Mouse (Mus musculus) megakaryocyte, embryonic 14.5 days (primary cell): ENCODE data around the gene Abl1. TPM values are rescaled to one million over a fixed set of nuclear protein-coding genes. Genes with fewer than 3 reads are reported as not detected.

ENCODE experiments used
- H3K27me3 ChIP-seq: replicated peaks from 2 replicates; pipeline ENCODE3; 2012; ENCODE audit warnings: inconsistent platforms
- H3K36me3 ChIP-seq: replicated peaks from 2 replicates; pipeline ENCODE3; 2012; ENCODE audit warnings: low read length, inconsistent platforms, mixed read lengths
- H3K4me1 ChIP-seq: 2 replicates; pipeline ENCODE4 v1.6.1; 2012; ENCODE audit warnings: inconsistent platforms
- H3K4me3 ChIP-seq: replicated peaks from 2 replicates; pipeline ENCODE3; 2012; ENCODE audit warnings: moderate library complexity, mild to moderate bottlenecking, inconsistent platforms
- H3K9me3 ChIP-seq: 2 replicates; pipeline ENCODE4 v1.6.1; 2012; ENCODE audit warnings: inconsistent platforms
- FLI1 ChIP-seq: IDR thresholded peaks from 2 replicates; pipeline ENCODE4 v1.6.1; 2012; ENCODE audit warnings: low read length, inconsistent platforms, mixed read lengths
- GATA1 ChIP-seq: IDR thresholded peaks from 3 replicates; pipeline ENCODE4 v1.6.1; 2012; ENCODE audit warnings: mixed read lengths, low read length, inconsistent platforms, borderline replicate concordance
- polyA plus RNA-seq: library from polyadenylated mRNA; stranded (reverse); fragments of >175 nt; gene quantifications from 2 replicates; pipeline ENCODE4 v1.2.3, GENCODE M21; 2012; ENCODE audit warnings: low replicate concordance; ENCODE audit not compliant: insufficient read depth

Abl1 gene
- 29.4 and 48.1 TPM in 2 replicates for polyA plus RNA-seq

DNA sequence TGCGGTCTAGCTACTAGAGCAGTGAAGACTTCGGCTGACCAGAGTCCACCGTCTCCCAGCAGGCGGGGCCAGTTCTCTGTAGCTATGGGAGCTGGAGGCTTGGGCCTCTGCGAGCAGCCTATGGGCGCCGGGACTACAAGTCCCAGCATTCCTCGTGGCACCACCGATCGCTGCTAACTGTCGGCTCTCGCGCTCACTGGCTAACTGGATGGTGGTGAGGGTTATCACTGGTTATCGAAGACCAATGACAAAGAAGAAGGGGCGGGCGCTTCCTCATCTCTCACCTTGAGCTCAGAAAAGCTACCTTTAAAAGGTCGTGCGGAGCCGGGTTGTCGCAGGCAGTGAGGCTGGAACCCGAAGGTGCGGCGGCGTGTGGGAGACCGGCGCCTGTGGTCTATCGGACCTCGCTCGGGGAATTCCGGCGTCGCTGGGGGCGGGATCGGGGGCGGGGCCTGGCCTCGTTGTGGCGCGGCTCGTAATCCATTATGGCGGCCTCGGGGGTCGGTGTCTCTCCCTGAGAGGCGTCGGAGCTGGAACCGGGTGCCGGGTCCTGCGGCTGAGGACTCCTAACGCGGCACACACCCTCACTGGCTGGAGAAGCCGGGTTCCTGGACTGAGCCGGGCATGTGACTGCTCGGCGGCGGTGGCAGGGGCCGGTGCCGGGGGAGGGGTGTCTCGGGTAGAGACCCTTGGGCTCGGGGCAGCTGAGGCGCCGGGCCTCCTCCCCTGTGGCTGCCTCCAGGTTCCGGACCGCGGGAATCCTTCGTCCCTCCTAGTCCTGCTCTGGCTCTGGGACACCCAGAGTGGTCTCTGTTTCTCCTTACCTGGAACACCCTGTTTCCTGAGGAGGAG lies at the start of gene Abl1:
Abl1 (plus strand) TSS at position 303 of the 852 bp plus-strand sequence.
- no peaks in the 10 kb centered on the region for H3K27me3 ChIP-seq
- H3K9me3 ChIP-seq, result no peaks in the 10 kb centered on the region
- peaks cover 34% of the 10 kb centered on the region for H3K4me1 ChIP-seq
- peak within 1 kb of the TSS; percentile 98 for H3K4me3 ChIP-seq
- peaks cover 24% of the 10 kb centered on the region for H3K36me3 ChIP-seq
- TF ChIP-seq GATA1 (no peak), FLI1 (no peak)

DNA sequence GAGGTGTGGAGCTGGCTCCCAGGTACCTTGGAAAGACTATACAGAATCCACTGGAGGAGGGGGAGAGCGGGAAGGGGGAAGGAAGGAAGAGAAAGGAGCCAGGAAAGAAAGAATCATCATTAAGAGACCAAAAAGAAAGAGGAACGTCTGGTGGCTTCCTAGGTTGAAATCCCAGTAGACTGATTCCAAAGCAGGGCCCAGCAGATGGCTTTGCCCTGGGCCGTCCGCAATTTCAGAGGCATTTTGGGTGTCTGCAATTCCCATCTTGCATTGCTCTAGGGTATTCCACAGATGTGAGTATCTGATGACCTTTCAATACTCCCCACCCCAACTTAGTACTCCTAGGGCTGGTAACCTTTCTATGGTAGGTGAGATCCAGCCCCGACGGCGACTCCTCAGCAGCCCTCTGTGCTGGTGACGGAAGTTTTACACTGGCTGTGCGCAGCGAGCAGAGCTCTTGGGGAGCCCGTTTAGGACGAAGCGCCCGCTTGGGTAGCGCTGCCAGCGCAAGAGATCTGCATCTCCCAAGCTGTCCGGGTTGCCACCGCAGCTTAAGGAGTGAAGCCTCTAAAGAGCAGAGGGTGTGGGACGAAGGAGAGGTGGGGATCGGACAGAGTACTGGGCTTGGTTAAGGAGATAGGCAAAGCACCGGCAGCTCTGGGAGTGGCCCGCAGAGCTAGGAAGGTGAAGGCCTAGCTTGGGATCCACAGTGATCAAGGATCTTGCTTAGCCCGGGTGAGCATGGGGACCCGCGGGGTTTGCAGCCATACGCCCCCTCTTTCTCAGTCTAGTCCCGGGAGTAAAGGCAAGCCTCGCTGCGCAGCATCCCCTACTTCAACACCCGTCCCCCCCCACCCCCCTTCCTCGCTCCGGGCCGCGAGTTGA lies 49.4 kb upstream of the Abl1 start:
- peaks cover 100% of the 10 kb centered on the region for H3K27me3 ChIP-seq
- H3K4me3 ChIP-seq, result no peak overlapping the region
- H3K4me1 ChIP-seq, result peaks cover 45% of the 10 kb centered on the region
- no peaks in the 10 kb centered on the region for H3K9me3 ChIP-seq
- TF ChIP-seq FLI1, result no peak
- TF ChIP-seq GATA1, result no peak
- no peaks in the 10 kb centered on the region for H3K36me3 ChIP-seq

DNA sequence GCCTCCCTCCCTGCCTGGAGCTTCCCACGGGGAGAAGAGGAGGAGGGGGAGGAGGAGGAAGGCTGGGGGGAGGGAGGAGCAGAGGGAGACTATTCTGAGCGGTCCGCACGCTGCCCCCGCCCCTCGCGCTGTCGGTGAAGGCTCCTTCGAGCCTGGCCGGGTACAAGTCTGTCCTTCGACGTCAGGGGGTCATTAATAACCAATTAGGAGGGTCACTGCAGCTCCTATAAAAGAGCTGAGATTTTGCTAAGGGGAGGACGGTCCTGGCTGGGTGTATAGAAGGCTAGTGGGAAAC lies 48.8 kb upstream of the Abl1 start:
- peaks cover 100% of the 10 kb centered on the region for H3K27me3 ChIP-seq
- TF ChIP-seq FLI1, result no peak
- TF ChIP-seq GATA1, result no peak

DNA sequence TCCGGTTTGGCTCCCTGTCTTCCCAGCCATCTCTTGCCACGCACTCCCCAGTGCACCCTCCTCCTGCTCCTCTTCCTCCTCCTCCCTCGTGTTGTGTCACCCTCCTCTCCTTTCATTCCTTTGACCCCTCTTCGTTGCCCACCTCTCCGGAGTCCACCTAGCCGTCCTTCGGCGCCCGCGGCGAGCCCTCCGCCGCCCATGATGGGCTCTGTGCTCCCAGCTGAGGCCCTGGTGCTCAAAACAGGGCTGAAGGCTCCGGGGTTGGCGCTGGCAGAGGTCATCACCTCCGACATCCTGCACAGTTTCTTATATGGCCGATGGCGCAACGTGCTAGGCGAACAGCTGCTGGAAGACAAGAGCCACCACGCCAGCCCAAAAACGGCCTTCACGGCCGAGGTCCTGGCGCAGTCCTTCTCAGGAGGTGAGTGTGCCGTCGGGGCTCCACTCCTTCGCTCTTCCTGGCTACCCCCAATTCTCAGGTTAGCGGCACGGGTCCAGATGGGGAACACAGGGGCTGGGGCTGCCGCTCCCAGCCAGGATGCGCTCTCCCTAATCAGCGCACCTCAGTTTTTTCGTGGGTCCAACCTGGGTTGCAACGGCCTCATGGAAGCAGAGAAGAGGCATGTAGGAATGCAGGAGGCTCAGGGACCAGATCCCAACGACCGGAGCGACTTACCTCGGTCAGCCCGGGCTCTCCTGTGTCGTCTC lies 48.1 kb upstream of the Abl1 start, which contains the start of gene Prdm12:
Prdm12 (plus strand) TSS at position 137 of the 708 bp plus-strand sequence.
- TF ChIP-seq FLI1, result no peak
- no peak for TF ChIP-seq GATA1
- Histone ChIP-seq H3K4me3 (no peak within 1 kb of the TSS), H3K9me3 (no peaks in the 10 kb centered on the region)

More for the DNA sequence above, 48.8 kb upstream of the Abl1 start:
- Histone ChIP-seq H3K4me3 (no peak overlapping the region), H3K4me1 (peaks cover 45% of the 10 kb centered on the region), H3K36me3 (no peaks in the 10 kb centered on the region), H3K9me3 (no peaks in the 10 kb centered on the region)

DNA sequence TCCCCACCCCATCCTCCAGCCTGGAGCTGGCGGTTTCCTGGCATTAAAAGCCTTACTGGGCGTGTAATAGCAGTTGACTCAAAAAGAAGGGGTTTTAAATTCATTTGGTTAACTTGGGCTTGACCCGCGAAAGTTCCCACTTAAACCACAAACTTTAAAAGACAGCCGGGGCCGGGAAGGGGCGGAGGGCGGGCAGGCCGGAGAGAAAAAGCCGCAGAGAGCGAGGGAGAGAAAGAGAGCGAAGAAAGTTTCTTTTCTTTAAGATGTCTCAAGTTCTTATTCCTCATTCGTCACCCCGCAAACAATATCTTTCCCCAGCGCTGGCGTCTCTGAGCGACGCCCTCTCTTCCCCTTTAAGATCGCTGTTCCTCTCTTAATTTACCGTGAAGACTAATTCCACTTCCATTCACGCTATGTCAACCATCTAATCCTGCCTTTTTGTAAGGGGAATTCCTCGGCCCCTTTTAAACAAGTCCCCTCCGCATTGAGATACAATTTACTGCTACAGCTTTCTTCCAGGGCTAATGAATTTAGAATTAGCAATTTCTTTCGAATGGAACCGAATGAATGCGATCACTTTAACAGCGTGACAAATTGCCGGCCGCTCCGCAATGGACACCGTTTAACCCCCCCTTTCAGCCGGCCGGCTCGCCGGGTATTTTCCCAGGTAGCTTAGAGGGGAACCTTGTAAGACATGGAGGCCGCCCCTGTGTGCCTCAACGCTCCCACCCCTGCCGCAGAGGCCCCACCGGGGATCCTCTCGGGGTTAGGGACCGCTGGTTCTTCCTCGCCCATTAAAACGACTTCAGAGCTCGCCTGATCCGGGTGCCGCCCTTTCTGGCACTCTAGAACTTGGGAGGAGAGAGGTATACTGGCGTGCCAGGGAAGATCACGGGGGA lies 47.3 kb upstream of the Abl1 start:
- Histone ChIP-seq H3K9me3 (no peaks in the 10 kb centered on the region), H3K4me1 (peaks cover 38% of the 10 kb centered on the region), H3K27me3 (peaks cover 99% of the 10 kb centered on the region), H3K36me3 (no peaks in the 10 kb centered on the region), H3K4me3 (no peak overlapping the region)
- TF ChIP-seq FLI1 (no peak), GATA1 (no peak)

More for the DNA sequence above, 48.1 kb upstream of the Abl1 start, which contains the start of gene Prdm12:
- Histone ChIP-seq H3K36me3 (no peaks in the 10 kb centered on the region), H3K4me1 (peaks cover 44% of the 10 kb centered on the region), H3K27me3 (peaks cover 100% of the 10 kb centered on the region)

DNA sequence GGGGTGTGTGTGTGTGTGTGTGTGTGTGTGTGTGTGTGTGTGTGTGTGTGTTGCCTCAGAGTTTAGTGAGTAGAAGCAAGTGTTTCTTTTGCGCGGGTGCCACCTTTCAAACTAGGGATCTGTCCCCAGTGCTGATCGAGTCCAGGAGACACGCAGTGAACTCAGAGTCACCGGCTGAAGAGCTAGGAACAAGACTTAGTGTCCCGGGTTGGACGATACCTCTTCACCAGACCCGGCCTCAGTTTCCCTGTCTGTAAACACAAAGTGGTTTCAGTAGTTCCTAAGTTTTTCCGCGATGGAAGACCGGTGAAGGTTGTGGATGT lies 46.7 kb upstream of the Abl1 start:
- Histone ChIP-seq H3K4me3 (no peak overlapping the region), H3K4me1 (peaks cover 33% of the 10 kb centered on the region), H3K9me3 (no peaks in the 10 kb centered on the region), H3K27me3 (peaks cover 99% of the 10 kb centered on the region), H3K36me3 (no peaks in the 10 kb centered on the region)
- TF ChIP-seq GATA1, result no peak
- TF ChIP-seq FLI1, result no peak

DNA sequence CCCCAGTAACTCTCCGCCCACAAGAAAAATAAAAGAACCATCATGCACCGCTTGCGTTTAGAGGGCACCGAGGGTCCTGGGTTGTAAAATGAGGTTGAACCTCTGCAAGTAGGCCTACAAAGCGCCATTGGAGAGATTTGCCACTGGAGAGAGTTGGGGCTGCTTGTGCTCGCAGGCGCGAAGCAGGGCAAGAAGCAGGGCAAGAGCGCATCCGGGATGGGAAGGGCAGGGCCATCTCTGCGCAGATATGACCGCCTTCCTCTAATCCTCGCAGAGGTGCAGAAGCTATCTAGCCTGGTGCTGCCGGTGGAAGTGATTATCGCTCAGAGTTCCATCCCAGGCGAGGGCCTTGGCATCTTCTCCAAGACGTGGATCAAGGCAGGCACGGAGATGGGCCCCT lies 46.2 kb upstream of the Abl1 start:
- Histone ChIP-seq H3K4me1 (peaks cover 31% of the 10 kb centered on the region), H3K27me3 (peaks cover 99% of the 10 kb centered on the region), H3K36me3 (no peaks in the 10 kb centered on the region), H3K9me3 (no peaks in the 10 kb centered on the region), H3K4me3 (no peak overlapping the region)
- TF ChIP-seq GATA1 (no peak), FLI1 (no peak)

DNA sequence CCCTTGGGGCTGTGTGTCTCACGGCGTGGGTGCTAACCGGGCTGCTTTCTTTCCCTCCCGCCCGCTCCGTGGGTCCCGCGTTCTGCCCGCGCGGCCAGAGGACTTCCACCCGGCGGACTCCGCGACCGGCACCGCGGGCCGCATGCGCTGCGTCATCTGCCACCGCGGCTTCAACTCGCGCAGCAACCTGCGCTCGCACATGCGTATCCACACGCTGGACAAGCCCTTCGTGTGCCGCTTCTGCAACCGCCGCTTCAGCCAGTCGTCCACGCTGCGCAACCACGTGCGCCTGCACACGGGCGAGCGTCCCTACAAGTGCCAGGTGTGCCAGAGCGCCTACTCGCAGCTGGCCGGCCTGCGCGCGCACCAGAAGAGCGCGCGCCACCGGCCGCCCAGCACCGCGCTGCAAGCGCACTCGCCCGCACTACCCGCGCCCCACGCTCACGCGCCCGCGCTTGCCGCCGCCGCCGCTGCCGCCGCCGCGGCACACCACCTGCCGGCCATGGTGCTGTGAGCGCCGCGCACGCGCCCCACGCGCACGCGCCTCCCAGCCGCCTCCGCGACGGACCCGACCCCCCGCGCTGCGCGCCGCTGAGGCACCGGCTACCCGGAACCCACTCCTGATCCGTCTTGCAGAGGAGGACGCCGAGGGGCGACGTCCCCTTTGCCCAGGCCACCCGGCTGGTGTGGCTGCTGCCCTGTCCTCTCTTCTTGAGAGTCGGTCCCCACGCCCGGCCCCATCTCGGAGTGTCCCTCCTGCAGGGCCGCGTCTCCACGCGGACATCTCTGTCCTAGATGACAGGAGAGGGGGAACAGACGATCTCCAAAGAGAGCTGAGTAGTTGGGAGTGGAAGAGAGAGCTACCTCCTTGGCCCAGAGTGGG lies 34.0 kb upstream of the Abl1 start:
- TF ChIP-seq GATA1 (no peak), FLI1 (no peak)
- peak overlapping the region; percentile 90 for H3K4me3 ChIP-seq
- peaks cover 17% of the 10 kb centered on the region for H3K4me1 ChIP-seq
- no peaks in the 10 kb centered on the region for H3K36me3 ChIP-seq
- peaks cover 94% of the 10 kb centered on the region for H3K27me3 ChIP-seq
- H3K9me3 ChIP-seq, result peaks cover 24% of the 10 kb centered on the region
